Mouse (Mus musculus): ENCODE measurements around the gene Fabp6.
A peak's percentile ranks its signal among the peaks of the same experiment; 100 is the strongest.

Fabp6 gene

DNA sequence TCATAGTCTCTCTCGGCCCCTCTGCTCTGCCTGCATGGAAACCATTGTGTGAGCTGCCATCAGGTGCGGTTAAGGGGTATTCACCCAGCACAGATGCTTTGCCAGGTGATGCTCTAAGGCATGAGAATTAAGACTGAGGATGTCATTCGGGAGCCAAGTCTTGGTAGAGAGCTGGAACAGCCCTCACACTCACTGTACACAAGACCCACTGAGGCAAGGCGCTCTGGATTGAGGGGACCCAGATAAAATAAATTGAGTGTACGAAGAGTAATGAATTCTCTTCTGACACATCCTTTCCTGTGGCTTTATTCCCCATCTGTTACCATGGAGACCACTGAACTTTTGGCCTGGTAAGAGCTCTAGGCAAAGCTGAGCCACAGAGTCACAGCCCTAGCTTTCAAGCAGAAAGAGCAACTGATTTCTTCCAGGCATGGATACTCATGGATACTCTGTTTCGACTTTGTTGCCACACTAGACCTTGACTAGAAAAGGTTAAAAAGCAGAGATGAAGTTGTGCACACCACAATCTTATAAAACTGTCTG lies 11.7 kb downstream of the Fabp6 start:
- DNase-seq (ENCODE audit: low read depth, low spot score): no peak

GRCm38 (mm10) chr11:43586324-43587090 lies 14.8 kb downstream of the Fabp6 start, which contains the start of gene 4933415A04Rik:
Gene 4933415A04Rik, plus strand, starts transcription at chr11:43587040.
- peak; percentile 91 for DNase-seq (ENCODE audit: low read depth, low spot score)

GRCm38 (mm10) chr11:43585211-43586005 lies 15.9 kb downstream of the Fabp6 start:
- DNase-seq (ENCODE audit: low read depth, low spot score): peak; percentile 70

DNA sequence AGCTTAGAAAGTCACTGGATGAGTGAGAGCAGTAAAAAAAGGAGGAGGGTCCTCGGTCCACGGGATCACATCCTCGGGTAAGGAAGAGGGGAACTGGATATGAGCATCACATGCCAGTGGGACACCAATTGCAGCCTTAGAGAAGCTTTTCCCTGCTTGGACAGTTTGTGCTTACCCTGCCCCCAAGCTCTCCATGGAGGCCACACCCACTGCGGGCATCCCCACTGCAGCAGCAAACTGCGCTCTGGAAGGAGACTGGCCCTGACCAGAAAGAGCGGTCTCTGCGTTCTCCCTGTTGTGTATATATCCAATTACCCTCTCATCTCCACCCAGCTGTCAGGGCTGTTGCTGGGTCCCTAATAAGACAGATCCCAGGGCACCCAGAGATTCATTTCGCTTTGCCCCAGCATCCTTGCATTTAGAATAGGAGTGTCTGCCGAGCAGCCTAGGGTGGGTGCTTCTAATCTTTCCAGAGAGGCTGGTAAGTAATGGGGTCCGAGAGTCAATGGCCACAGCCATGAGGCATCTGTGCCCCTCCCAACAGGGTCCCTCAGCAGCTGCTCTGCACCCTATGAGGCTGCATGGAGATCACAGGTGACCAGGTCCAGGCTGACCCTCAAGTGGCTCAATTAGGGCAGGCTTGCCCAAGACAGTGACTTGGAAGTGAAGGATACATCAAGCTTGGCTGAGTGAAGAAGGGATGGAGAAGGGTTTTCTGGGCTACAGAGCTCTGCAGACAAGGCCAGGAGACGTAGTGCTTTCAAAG lies 23.4 kb downstream of the Fabp6 start:
- peak; percentile 43 for DNase-seq (ENCODE audit: low read depth, low spot score)

DNA sequence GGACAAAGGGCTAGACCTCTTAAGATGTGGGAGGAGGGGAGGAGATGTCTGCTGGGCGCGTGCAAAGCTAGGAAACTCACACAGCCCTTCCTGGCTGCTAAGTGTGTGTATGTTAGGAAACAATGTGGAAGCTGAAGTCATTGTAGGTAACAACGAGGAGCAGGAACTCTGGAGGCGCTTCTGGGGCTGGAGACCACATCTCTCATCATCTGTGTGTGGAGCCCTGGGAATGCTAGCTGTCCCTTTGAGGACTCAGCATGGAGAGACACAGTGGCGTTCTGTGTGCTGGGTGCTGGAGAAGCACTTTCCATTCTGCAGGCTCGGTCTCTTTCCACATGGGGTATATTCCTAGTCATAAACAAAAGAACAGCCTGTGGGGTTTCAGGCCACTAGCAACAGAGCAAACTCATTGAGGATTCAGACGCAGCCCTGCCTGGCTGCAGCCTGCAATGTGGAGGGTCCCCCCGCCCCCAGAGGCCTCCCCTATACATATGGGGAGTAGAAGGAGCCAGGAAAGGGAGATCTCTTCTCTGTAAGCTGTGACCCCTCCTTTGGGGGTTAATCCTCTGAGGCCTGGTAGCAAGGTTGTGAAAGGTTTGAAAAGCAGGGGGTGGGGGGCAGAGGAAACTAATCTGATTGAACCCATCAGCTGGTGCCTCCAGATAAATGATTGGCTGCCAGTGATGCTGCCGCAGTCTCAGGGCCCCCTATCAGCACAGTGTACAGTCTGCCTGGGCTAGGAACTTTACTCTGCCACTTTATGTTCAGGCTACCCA lies 25.8 kb downstream of the Fabp6 start:
- DNase-seq (ENCODE audit: low read depth, low spot score): no peak

- no peak for DNase-seq (ENCODE audit: low read depth, low spot score)
Observed at GRCm38 (mm10) chr11:43575061-43575375, 26.3 kb downstream of the Fabp6 start.

DNA sequence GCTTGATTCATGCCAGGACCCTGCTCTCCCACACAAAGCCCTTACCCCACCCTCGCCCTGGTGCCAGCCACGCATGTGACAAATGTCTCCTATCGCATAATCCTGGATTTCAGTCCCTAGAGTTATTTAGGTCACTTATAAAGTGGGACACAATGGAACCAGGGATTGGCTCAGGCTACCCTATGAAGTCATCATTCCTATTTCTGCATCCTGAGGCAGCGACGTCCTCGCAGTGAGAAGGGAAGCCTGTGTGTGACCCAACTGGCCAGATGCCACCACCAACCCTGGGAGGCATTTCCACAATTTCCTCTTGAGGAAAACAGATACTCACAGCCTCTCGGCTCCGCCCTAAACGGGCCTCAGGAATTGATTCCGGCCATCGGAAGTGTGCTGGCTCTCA lies 31.7 kb downstream of the Fabp6 start:
- no peak for DNase-seq (ENCODE audit: low read depth, low spot score)

DNA sequence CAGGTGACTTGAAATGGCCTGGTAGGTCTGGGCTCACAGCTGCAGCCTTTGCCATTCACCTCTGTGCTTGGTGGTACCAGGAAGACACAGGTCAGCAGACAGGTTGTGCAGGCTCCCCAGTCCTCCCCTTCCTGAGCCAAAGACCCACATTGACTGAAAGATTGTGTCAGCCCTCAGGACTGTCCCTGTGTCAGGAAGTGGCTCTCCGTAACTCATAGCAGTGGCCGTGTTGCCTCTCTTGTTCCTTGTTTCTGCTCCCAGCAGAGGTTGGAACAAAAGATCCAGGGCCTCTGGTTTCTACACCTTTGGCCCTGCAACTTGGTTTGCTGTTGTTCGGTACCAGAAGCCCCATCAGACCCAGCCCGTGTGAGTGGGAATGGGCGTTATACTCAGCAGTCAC lies 32.2 kb downstream of the Fabp6 start:
- no peak for DNase-seq (ENCODE audit: low read depth, low spot score)

- peak; percentile 72 for DNase-seq (ENCODE audit: low read depth, low spot score)
Observed at GRCm38 (mm10) chr11:43568263-43568662, 33.1 kb downstream of the Fabp6 start.

GRCm38 (mm10) chr11:43566696-43567095 lies 34.6 kb downstream of the Fabp6 start:
- DNase-seq (ENCODE audit: low read depth, low spot score): no peak

DNA sequence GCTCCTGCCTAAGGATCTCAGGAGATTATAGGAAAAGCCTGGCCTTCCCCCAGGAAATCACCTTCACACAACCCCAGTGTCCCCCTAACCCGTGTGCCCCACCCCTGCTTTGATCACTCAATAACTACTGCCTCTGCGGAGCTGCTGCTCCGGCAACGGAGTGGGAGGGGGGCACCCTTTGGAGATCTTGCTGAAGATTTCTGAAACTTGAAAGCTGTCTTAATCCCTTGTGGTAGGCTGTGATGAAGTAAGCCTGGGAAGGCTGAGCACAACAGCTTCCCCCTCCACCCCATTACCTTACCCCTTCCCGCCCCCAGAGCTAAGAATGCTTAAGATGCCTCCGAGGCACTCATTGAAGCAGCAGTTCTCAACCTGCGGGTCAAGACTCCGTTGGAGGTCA lies 35.5 kb downstream of the Fabp6 start:
- no peak for DNase-seq (ENCODE audit: low read depth, low spot score)

DNA sequence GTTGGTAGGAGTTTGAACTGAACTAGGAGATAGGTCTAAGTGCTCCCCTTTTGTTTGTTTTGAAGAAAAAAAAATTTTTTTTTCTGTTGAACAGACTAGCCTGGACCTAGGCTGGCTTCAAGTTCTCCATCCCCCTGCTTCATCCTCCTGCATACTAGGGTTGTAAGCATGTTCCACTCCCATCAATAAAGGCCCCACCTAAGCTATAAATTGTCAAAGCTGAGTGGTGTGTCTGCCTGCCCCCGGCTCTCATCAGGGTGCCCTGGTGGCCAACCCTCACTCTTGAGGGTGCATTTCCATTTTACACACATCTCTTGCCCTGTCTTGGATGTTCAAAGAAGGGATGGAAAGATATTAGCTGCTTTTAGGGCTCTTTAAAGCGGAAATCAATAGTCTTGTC lies 35.9 kb downstream of the Fabp6 start:
- no peak for DNase-seq (ENCODE audit: low read depth, low spot score)

DNA sequence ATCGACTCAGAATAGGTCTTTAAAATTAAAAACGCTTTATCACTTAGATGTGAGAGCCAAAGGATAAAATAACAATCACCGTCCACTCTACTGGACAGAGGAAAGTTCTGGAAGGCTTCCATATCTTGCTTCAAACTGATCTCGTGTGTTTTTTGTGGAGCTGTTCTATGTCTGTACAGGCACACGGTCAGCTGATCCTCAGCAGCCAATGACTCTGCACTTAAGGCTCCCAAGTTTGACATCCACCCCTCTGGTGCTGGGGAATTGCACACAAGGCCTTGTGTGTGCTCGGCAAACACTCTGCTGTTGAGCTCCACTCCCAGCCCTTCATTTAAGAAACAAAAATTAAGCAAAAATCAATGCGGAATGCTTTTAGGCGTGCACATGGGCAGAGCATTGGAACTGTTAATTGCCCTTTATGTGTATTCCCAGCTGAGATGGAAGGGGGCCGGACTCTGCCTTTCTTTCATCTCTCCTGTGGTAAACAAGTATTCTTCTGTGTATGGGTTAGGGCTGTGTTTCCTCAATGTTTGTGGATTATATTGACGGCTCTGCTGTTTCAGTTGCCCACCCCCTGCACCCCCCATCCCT lies 37.6 kb downstream of the Fabp6 start:
- no peak for DNase-seq (ENCODE audit: low read depth, low spot score)

- no peak for DNase-seq (ENCODE audit: low read depth, low spot score)
Observed at GRCm38 (mm10) chr11:43559515-43560292, 41.6 kb downstream of the Fabp6 start.

DNA sequence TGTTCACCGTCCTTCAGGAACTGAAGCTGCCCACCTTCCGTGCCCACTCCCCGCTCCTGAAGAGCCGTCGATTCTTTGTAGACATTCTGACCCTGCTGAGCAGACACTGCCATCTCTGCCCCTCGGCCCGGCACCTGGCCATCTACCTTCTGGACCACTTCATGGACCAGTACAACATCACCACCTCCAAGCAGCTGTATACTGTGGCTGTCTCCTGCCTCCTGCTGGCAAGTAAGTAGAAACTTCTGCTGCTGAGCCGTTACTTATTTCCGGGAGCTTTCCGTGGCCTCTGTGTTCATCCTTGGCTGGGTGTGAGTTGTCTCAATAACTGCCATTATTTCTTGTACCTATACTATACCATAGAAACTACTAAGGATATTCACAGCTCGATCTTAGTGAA lies 44.8 kb downstream of the Fabp6 start:
- peak; percentile 47 for DNase-seq (ENCODE audit: low read depth, low spot score)

GRCm38 (mm10) chr11:43552675-43553074 lies 48.7 kb downstream of the Fabp6 start:
- no peak for DNase-seq (ENCODE audit: low read depth, low spot score)

- DNase-seq (ENCODE audit: low read depth, low spot score): no peak
Observed at GRCm38 (mm10) chr11:43551756-43552155, 49.6 kb downstream of the Fabp6 start.

GRCm38 (mm10) chr11:43549701-43550100 lies 51.6 kb downstream of the Fabp6 start:
- DNase-seq (ENCODE audit: low read depth, low spot score): no peak

DNA sequence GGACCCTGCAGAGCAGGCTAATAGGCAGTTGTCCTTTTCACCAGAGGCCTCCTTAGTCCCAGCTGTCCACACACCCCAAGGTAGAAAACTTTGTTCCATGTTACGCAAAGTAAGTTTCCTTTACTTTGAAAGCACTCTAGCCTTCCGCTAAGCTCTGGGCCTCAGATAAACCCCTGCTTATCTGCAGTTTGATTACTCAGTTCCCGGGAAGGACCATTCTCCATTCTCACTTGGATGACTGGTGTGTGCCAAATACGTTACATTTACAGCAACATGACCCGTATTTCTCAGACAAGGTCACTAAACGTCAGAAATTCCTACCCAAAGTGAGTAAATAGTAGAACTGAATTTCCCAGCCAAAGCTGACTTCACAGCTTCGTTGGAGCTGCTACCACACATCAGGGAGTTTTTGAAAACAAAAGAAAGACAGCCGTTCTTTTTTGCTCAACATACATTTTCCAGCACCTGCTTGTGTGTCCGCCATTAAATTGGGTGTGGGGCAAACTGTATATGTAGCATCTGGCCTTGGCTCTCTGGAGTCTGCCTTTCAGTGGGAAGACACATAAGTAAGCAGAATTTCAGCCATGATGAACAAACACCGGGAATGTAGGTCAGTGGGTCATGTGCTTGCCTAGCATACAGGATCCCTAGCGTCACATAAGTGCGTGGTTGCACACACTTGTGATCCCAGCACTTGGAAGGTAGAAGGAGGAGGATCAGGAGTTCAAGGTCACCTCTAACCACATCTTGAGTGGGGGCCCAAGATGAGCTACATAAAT lies 52.5 kb downstream of the Fabp6 start:
- DNase-seq (ENCODE audit: low read depth, low spot score): no peak

Data from ZHBTc4 (cell line).